Mouse (Mus musculus) lung, postnatal 0 days (tissue): ENCODE results near the gene Polr3h. TPM values are rescaled to one million over a fixed set of nuclear protein-coding genes. Genes with fewer than 3 reads are reported as not detected.

Experiments
- ATAC-seq: fragments of 200-750 bp; cut with Nextera tagmentation; 2 replicates; pipeline ENCODE4 v1.8.0; 2017; ENCODE audit warnings: moderate library complexity
- DNase-seq: peaks from one replicate; pipeline ENCODE4 v3.0.0-alpha.2; 2016; ENCODE audit warnings: low spot score
- H3K27ac ChIP-seq: fragments of 300-500 bp; sonication (generic); 2 replicates; pipeline ENCODE4 v1.5.1; 2014; ENCODE audit warnings: antibody characterized with exemption, mild to moderate bottlenecking, low read length, mixed read lengths
- H3K27me3 ChIP-seq: fragments of 300-500 bp; sonication (generic); replicated peaks from 2 replicates; pipeline ENCODE4 v1.6.1; 2014; ENCODE audit warnings: low read length, mixed read lengths; ENCODE audit not compliant: insufficient read depth
- H3K36me3 ChIP-seq: fragments of 300-500 bp; sonication (generic); 2 replicates; pipeline ENCODE4 v1.6.1; 2014; ENCODE audit warnings: low read length, mixed read lengths; ENCODE audit not compliant: insufficient read depth
- H3K4me1 ChIP-seq: fragments of 300-500 bp; sonication (generic); 2 replicates; pipeline ENCODE4 v1.6.1; 2014; ENCODE audit warnings: antibody characterized with exemption, low read depth, low read length, mixed read lengths; ENCODE audit not compliant: insufficient read depth
- H3K4me2 ChIP-seq: fragments of 300-500 bp; sonication (generic); replicated peaks from 2 replicates; pipeline ENCODE4 v1.6.1; 2014; ENCODE audit warnings: low read depth, mild to moderate bottlenecking, low read length, moderate library complexity, mixed read lengths
- H3K4me3 ChIP-seq: fragments of 300-500 bp; sonication (generic); 2 replicates; pipeline ENCODE4 v1.5.1; 2014; ENCODE audit warnings: low read depth, low read length
- H3K9ac ChIP-seq: fragments of 300-500 bp; sonication (generic); replicated peaks from 2 replicates; pipeline ENCODE4 v1.6.1; 2014; ENCODE audit warnings: low read depth, mild to moderate bottlenecking
- H3K9me3 ChIP-seq: fragments of 300-500 bp; sonication (generic); 2 replicates; pipeline ENCODE4 v1.6.1; 2016; ENCODE audit warnings: low read length, mixed read lengths
- CTCF ChIP-seq: IDR thresholded peaks from 2 replicates; pipeline ENCODE4 v1.5.1; 2016; ENCODE audit warnings: antibody characterized with exemption, mild to moderate bottlenecking
- EP300 ChIP-seq: IDR thresholded peaks from 2 replicates; pipeline ENCODE4 v1.6.1; 2016; ENCODE audit warnings: antibody characterized with exemption, mild to moderate bottlenecking, control low read depth
- WGBS: fragments of 180-500 bp; shearing (Covaris S2); extraction: QIAGEN DNeasy Blood & Tissue Kit; methylation state at CpG from one replicate; pipeline ENCODE4 v1.1.7; 2014; 5-methylcytosine and 5-hydroxymethylcytosine counted together
- polyA plus RNA-seq: library from polyadenylated mRNA; unstranded; fragments of >200 nt; fragmentation: Nextera tagmentation; extraction: Ambion mirVana; gene quantifications from 2 replicates; pipeline ENCODE4 v1.2.1, GENCODE M21; 2015

Polr3h gene
- polyA plus RNA-seq, 1 experiment from 2014 or later: 43.1 TPM

DNA sequence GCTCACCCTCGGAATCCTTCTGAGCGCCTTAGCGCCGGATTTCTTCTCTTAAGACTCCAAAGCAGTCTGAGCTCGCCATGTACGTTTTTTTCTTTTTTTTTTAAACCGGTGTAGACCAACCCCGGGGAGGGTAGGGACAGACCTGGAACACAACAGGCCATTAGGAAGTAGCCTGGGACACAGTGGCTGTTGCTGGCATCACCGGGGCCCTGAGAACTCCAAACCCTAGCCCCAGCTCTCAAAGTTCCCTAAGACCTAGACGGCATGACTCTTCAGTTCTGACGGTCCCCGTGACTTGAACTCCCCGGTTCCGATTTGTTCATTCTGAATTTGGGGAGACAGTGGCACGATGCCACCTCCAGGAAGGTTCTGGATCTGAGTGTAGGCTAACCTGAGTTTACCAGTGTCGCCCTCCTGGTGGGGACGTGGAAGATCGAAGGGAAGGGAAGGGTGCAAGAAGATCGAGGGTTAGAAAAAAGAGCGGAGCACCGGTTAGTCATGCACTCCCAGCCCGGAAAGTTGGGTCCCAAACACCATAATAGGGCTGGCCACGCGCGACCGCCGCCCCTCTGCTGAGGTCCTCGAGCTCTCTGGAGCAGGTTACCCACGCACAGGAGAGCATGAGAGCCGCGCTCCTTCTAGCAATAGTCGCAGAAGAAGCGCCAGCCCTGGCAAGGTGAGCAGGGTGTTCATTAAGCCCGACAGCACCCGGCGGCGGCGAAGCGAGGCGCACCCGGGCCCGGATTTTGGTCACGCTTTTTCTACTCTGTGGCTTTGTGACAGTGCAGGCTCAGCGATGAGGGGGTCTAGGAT, 67.3 kb downstream of the Polr3h start, which contains the start of gene Tob2:
TSS of gene Tob2 (minus strand) at position 280 of the 813 bp plus-strand sequence.
- DNase-seq: peak; percentile 82

DNA sequence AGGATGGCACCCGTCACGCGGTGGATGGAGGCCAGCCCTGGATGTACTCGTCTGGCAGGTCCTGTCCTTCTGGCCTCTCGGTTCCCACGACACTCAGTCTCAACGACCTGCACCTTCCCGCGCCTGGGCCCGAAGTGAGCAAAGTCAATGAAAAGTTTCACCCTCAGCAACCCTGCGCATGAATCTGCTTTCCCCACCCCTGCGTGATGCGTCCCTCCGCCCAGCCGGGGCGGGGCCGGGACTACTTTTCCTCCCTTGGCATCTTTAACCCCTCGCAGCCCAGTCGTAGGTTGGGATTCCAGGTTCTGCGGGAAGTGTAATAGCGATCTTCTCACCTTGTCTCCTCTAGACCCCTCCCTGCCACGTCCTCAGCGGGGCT, 67.9 kb downstream of the Polr3h start:
- Histone ChIP-seq H3K4me3 (peak overlapping the region; percentile 94), H3K36me3 (no peaks in the 10 kb centered on the region), H3K9me3 (no peaks in the 10 kb centered on the region), H3K4me2 (peak overlapping the region; percentile 87), H3K9ac (peak overlapping the region; percentile 85), H3K27me3 (no peaks in the 10 kb centered on the region), H3K4me1 (peaks cover 6% of the 10 kb centered on the region; the same call in 1 of the 2 replicates), H3K27ac (peak overlapping the region; percentile 98)
- peak; percentile 23 for ATAC-seq
- TF ChIP-seq EP300 (peak; percentile 90), CTCF (peak; percentile 15; the same call in 1 of the 2 replicates)
- peak; percentile 94 for DNase-seq
- 0% methylated on average over 23 of the region's 23 CpGs for WGBS

More for the DNA sequence above, 67.3 kb downstream of the Polr3h start, which contains the start of gene Tob2:
- Histone ChIP-seq H3K27ac (peak within 1 kb of the TSS; percentile 98), H3K9ac (peak within 1 kb of the TSS; percentile 85), H3K4me2 (peak within 1 kb of the TSS; percentile 87), H3K27me3 (no peaks in the 10 kb centered on the region), H3K4me3 (peak within 1 kb of the TSS; percentile 94), H3K9me3 (no peaks in the 10 kb centered on the region), H3K4me1 (peaks cover 6% of the 10 kb centered on the region; the same call in 1 of the 2 replicates), H3K36me3 (no peaks in the 10 kb centered on the region)
- ATAC-seq: peak; percentile 25
- TF ChIP-seq EP300 (peak; percentile 38), CTCF (peak; percentile 47)
- under 1% methylated on average over 44 of the region's 44 CpGs for WGBS

DNA sequence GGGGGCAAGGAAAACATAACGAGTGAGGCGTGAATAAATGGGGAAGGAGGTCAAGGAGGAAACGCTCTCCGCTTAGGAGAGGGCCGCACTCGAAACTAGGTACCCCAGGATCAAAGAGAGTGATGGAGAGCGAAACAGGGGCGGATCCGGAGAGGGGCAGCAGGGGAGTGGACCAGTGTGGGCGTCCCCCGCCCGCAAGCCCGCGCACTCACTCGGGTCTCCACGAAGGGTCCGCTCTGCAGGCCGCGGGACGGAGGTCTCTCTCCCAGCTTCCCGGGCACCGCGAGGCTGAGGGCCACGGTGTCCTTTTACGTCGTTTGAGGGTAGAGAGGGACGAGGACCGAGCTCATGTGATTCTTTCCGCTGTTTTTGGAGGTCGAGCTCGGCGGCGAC, 68.3 kb downstream of the Polr3h start:
- H3K4me3 ChIP-seq: peak overlapping the region; percentile 94
- ATAC-seq (no peak), DNase-seq (peak; percentile 65)
- TF ChIP-seq CTCF (no peak), EP300 (no peak)
- peaks cover 6% of the 10 kb centered on the region; the same call in 1 of the 2 replicates for H3K4me1 ChIP-seq
- H3K4me2 ChIP-seq: peak overlapping the region; percentile 87
- H3K36me3 ChIP-seq: no peaks in the 10 kb centered on the region
- H3K9ac ChIP-seq: peak overlapping the region; percentile 85
- H3K9me3 ChIP-seq: no peaks in the 10 kb centered on the region
- H3K27ac ChIP-seq: peak overlapping the region; percentile 98
- H3K27me3 ChIP-seq: no peaks in the 10 kb centered on the region
- under 1% methylated on average over 29 of the region's 33 CpGs for WGBS

DNA sequence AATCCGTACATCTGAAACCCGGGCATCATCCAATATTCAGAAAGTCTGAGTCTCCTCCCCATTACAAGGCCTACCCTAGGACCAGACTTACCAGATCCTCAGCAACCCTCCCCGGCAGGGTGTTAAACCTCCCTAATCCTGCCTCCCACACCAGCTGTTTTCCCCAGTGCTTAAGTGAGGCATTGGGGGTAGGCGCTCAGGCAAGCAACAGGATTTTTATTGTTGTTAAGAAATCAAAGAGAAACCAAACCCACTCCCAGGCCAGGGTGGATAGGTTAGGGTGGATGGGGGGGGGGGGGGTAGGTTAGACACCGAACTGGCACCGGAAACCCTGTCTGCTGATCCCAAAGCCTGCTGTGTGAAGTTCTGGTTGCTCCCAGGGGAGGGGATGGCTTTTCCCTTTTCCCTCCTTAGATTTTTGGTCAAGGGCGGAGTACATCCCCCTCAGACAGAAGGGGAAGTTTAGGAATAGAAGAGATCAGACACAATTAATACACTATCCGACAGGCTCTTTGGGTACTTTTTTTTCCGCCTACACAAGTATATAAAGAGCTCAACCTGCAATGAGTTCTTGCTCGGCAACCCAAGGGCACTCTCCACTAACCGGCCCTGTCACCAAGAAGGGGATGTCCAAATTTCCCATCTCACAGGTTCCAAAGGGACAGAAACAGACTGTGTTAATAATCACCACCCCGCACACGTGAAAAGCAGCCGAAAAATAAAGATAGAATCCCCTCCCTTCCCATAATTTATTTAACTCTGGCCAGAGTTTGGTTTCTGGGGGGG, 68.9 kb downstream of the Polr3h start:
- Histone ChIP-seq H3K9ac (peak overlapping the region; percentile 85), H3K27me3 (no peaks in the 10 kb centered on the region), H3K9me3 (no peaks in the 10 kb centered on the region), H3K27ac (peak overlapping the region; percentile 98), H3K4me3 (peak overlapping the region; percentile 94), H3K36me3 (no peaks in the 10 kb centered on the region), H3K4me2 (peak overlapping the region; percentile 87), H3K4me1 (peaks cover 6% of the 10 kb centered on the region; the same call in 1 of the 2 replicates)
- WGBS: under 1% methylated on average over 14 of the region's 14 CpGs
- TF ChIP-seq CTCF: no peak
- TF ChIP-seq EP300: no peak
- DNase-seq (peak; percentile 35), ATAC-seq (no peak)

DNA sequence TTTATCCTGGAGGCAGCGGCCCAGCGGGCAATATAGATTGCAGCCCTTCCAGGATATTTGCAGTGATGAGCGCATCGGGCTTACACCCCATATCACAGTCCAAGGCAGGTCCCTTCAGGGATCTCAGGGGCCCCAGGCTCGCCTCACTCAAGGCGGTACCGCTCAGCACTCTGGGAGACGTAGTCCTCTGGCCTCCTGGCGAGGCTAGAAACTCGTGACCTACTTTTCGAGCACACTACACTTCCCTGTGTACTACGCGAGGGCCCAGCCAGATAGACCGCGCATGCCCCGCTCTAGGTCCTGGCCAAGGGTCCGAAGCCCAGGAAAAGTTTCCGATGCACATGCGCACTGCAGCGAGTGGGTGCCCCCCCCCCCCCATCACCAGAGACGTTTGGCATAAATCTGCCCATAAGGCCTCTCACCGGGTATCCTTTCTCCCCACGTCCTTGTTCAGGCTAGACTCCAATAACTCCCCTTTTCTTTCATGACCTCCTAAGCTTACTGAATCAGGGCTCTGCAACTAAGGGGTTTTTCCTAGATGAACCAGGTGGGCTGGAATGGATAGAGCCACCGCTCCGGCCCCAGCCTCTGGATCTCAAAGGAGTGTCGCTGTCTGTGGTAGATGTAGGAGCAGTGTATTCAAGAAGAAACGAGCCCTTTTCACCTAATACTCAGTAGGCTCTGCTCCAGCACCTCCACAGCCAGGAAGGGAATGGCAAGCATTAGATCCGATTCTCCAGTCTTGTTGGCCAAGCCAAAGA, 69.8 kb downstream of the Polr3h start:
- peaks cover 6% of the 10 kb centered on the region; the same call in 1 of the 2 replicates for H3K4me1 ChIP-seq
- H3K36me3 ChIP-seq: peaks cover 5% of the 10 kb centered on the region; the same call in 1 of the 2 replicates
- peak overlapping the region; percentile 87 for H3K4me2 ChIP-seq
- peak overlapping the region; percentile 85 for H3K9ac ChIP-seq
- no peaks in the 10 kb centered on the region for H3K9me3 ChIP-seq
- under 1% methylated on average over 28 of the region's 28 CpGs for WGBS
- no peaks in the 10 kb centered on the region for H3K27me3 ChIP-seq
- no peak for TF ChIP-seq EP300
- peak; percentile 77 for ATAC-seq
- DNase-seq: peak; percentile 98
- peak overlapping the region; percentile 94 for H3K4me3 ChIP-seq
- peak overlapping the region; percentile 98 for H3K27ac ChIP-seq
